Mouse (Mus musculus) forebrain, postnatal 0 days (tissue): ENCODE data around the gene Hspa12b. TPM values are rescaled to one million over a fixed set of nuclear protein-coding genes. Genes with fewer than 3 reads are reported as not detected.

Source experiments
- ATAC-seq: fragments of 200-750 bp; cut with Nextera tagmentation; 2 replicates; pipeline ENCODE4 v1.8.0; 2017; ENCODE audit warnings: mild to moderate bottlenecking, moderate library complexity
- DNase-seq: peaks from one replicate; pipeline ENCODE4 v3.0.0-alpha.2; 2015
- H3K27ac ChIP-seq: fragments of 300-500 bp; sonication (generic); 2 replicates; pipeline ENCODE4 v1.5.1; 2014; ENCODE audit warnings: low read depth, mild to moderate bottlenecking, antibody characterized with exemption, low read length, moderate library complexity, mixed read lengths
- H3K27me3 ChIP-seq: fragments of 300-500 bp; sonication (generic); 2 replicates; pipeline ENCODE4 v1.6.1; 2014; ENCODE audit warnings: mild to moderate bottlenecking, low read length, mixed read lengths; ENCODE audit not compliant: insufficient read depth
- H3K36me3 ChIP-seq: fragments of 300-500 bp; sonication (generic); 2 replicates; pipeline ENCODE4 v1.6.1; 2014; ENCODE audit warnings: mild to moderate bottlenecking, moderate library complexity; ENCODE audit not compliant: insufficient read depth
- H3K4me1 ChIP-seq: fragments of 300-500 bp; sonication (generic); 2 replicates; pipeline ENCODE4 v1.6.1; 2014; ENCODE audit warnings: antibody characterized with exemption; ENCODE audit not compliant: insufficient read depth
- H3K4me2 ChIP-seq: fragments of 300-500 bp; sonication (generic); 2 replicates; pipeline ENCODE4 v1.6.1; 2014; ENCODE audit warnings: low read depth, mild to moderate bottlenecking, moderate library complexity
- H3K4me3 ChIP-seq: fragments of 300-500 bp; sonication (generic); 2 replicates; pipeline ENCODE4 v1.5.1; 2014; ENCODE audit warnings: low read depth, low read length, mixed read lengths
- H3K9ac ChIP-seq: fragments of 300-500 bp; sonication (generic); 2 replicates; pipeline ENCODE4 v1.6.1; 2014; ENCODE audit warnings: mild to moderate bottlenecking
- H3K9me3 ChIP-seq: fragments of 300-500 bp; sonication (generic); 2 replicates; pipeline ENCODE4 v1.6.1; 2016; ENCODE audit warnings: low read length
- CTCF ChIP-seq: sonication (generic); IDR thresholded peaks from 2 replicates; pipeline ENCODE4 v1.5.1; 2016; ENCODE audit warnings: antibody characterized with exemption, control low read depth, low read depth
- whole genome bisulfite sequencing: fragments of 180-500 bp; shearing (Covaris S2); extraction: QIAGEN DNeasy Blood & Tissue Kit; methylation state at CpG from one replicate; pipeline ENCODE4 v1.1.7; 2014; 5-methylcytosine and 5-hydroxymethylcytosine counted together
- polyA plus RNA-seq: library from polyadenylated mRNA; unstranded; fragments of >200 nt; fragmentation: Nextera tagmentation; extraction: Ambion mirVana; gene quantifications from 2 replicates; pipeline ENCODE4 v1.2.1, GENCODE M21; 2015
- total RNA-seq: library from RNA; depleted of rRNA; stranded (reverse); fragments of >200 nt; gene quantifications from 2 replicates; pipeline ENCODE4 v1.2.3, GENCODE M21; 2014

Hspa12b gene
- total and polyA plus RNA-seq, 2 experiments from 2014 or later: 2.2 to 5.3 TPM

DNA sequence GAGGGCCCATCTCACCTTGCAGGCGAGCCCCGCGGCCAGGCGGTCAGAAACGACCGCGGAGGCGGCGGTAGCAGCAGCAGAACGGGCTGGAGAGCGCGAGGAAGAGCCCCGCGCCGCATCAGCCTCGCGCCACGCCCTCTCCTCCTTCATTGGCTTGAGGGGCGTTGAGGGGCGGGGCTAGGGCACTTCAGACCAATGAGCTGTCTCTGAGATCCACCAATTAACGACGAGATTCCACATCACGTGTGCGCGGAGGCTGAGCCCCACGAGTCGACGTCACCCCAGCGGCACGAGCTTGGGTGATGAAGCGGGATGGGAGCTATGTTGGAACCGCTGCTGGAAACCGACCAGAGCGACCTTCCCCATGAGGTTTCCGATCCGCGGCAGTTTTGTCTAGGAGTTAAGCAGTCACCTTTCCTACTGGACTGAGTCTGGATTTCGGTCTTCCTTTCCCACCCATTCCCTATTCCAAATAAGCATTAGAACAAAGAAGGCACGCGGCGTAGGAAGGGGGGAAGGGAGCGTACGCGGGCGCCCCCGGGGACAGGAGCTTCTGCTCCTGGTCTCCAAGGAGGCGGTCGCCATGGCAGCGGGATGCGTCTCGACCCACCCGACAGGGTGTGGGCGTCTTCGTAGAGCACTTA is 33.0 kb downstream of the Hspa12b start, which contains the start of gene 1700037H04Rik:
Gene 1700037H04Rik, minus strand, starts transcription at position 144 of the 644 bp plus-strand sequence.
- Histone ChIP-seq H3K4me2 (peak within 1 kb of the TSS; percentile 81), H3K27ac (peak within 1 kb of the TSS; percentile 96), H3K36me3 (0 out of 2 replicates have a peak, but pooled peaks cover 3% of the 10 kb centered on the region), H3K9ac (peak within 1 kb of the TSS; percentile 72), H3K9me3 (no peaks in the 10 kb centered on the region), H3K27me3 (no peaks in the 10 kb centered on the region), H3K4me1 (peaks cover 3% of the 10 kb centered on the region; the same call in 1 of the 2 replicates), H3K4me3 (peak within 1 kb of the TSS; percentile 51)
- TF ChIP-seq CTCF: no peak
- WGBS: under 1% methylated on average over 54 of the region's 54 CpGs
- peak; percentile 99 for DNase-seq
- ATAC-seq: peak; percentile 98

DNA sequence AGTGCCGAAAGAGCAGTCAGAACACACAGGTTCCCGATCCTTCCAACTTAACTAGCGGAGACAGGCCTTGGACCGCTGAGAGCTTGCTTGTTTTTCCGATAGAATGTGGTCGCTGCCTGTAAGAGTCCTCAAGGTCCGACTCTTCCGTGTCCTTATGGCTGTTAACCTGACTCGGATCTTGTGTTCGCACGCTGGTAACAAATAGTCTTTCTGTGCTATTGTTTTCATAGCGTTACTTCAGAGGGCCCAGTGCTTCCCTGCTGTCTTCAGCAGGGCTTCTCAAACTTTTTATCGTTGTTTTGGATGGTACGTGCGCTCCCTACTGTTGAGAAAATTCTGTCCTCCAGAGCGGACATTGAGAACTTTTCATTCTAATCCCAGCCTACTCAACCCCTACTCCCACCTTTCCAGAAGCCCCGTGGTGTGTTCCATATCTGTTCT is 33.6 kb downstream of the Hspa12b start:
- ATAC-seq (no peak; the same call in 1 of the 2 replicates), DNase-seq (no peak)
- Histone ChIP-seq H3K4me3 (peak overlapping the region; percentile 51), H3K9me3 (no peaks in the 10 kb centered on the region), H3K4me1 (peaks cover 3% of the 10 kb centered on the region; the same call in 1 of the 2 replicates), H3K36me3 (no peaks in the 10 kb centered on the region), H3K4me2 (peak overlapping the region; percentile 81), H3K27me3 (no peaks in the 10 kb centered on the region), H3K27ac (peak overlapping the region; percentile 96), H3K9ac (peak overlapping the region; percentile 72)
- peak; percentile 43; the same call in 1 of the 2 replicates for TF ChIP-seq CTCF
- WGBS: under 1% methylated on average over 17 of the region's 17 CpGs

DNA sequence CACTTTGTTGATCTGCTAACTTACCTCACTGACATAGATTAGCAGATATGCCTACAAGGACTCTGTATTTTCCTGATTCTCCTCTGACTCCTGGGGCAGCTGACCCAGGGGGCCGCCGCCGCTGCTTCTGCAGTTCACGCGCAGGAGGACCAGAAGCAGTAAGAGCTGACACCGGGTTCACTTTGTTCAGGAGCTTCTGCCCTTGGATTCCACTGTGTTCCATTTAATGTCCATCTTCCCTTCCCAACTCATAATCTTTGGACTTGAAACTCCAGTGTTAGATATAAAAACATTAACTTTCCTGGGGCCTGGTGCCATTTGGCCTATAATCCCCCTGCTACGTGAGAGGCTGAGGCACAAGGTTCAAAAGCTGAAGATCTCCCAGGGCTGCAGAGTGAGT is 36.8 kb downstream of the Hspa12b start:
- H3K4me1 ChIP-seq: peaks cover 2% of the 10 kb centered on the region; the same call in 1 of the 2 replicates
- H3K4me3 ChIP-seq: no peak overlapping the region
- H3K4me2 ChIP-seq: no peak overlapping the region
- DNase-seq: no peak
- H3K27ac ChIP-seq: no peak overlapping the region
- H3K9me3 ChIP-seq: no peaks in the 10 kb centered on the region
- no peak for TF ChIP-seq CTCF
- no peak overlapping the region for H3K9ac ChIP-seq
- WGBS: 87% methylated on average over 7 of the region's 7 CpGs
- no peaks in the 10 kb centered on the region for H3K36me3 ChIP-seq
- ATAC-seq: no peak
- no peaks in the 10 kb centered on the region for H3K27me3 ChIP-seq

DNA sequence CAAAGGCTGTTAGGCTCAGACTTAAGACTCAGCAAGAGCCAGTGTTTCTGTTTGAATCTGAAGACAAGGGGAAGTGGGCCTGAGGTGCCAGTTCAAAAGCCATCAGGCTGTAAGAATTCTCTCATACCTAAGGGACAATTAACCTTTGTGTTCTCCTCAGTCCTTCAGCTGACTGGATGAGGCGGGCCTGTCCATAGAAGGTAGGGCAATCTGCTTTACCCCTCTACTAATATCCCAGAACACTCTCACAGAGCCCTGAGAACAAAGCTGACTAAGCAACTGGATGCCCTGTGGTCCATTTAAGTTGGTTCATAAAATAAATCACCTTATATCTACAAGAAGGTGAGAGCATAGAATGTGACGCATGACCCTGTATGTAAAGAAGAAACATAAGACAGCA is 39.1 kb downstream of the Hspa12b start:
- Histone ChIP-seq H3K9me3 (no peaks in the 10 kb centered on the region), H3K9ac (no peak overlapping the region), H3K4me3 (no peak overlapping the region), H3K36me3 (no peaks in the 10 kb centered on the region), H3K4me1 (0 out of 2 replicates have a peak, but pooled peaks cover 2% of the 10 kb centered on the region), H3K4me2 (no peak overlapping the region), H3K27ac (no peak overlapping the region), H3K27me3 (no peaks in the 10 kb centered on the region)
- WGBS: 85% methylated on average over 2 of the region's 2 CpGs
- no peak for ATAC-seq
- TF ChIP-seq CTCF: no peak
- no peak for DNase-seq

DNA sequence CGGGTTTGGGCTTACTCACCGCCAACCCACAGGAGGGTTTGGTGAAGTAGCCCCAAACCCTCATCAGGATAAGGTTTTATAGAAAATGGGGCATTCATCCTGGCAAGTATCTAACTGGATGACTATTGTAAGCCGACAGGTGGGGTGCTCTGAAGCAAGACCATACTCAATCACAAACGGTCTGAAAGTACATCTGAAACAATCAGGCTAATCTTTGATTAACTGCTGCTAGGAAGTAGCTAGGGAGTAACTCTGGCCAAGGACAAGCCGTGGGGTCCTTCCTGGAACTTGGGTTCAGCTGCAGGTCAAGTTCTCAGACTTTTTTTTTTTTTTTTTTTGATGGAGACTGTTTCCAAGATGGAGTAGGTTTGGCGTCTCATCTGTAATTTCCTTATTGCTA is 40.9 kb downstream of the Hspa12b start:
- no peaks in the 10 kb centered on the region for H3K27me3 ChIP-seq
- no peak for TF ChIP-seq CTCF
- 89% methylated on average over 6 of the region's 6 CpGs for WGBS
- H3K4me1 ChIP-seq: 0 out of 2 replicates have a peak, but pooled peaks cover 2% of the 10 kb centered on the region
- H3K9ac ChIP-seq: no peak overlapping the region
- no peaks in the 10 kb centered on the region for H3K9me3 ChIP-seq
- no peak for DNase-seq
- H3K36me3 ChIP-seq: 0 out of 2 replicates have a peak, but pooled peaks cover 14% of the 10 kb centered on the region
- ATAC-seq: no peak
- no peak overlapping the region for H3K4me3 ChIP-seq
- H3K27ac ChIP-seq: no peak overlapping the region
- H3K4me2 ChIP-seq: no peak overlapping the region

DNA sequence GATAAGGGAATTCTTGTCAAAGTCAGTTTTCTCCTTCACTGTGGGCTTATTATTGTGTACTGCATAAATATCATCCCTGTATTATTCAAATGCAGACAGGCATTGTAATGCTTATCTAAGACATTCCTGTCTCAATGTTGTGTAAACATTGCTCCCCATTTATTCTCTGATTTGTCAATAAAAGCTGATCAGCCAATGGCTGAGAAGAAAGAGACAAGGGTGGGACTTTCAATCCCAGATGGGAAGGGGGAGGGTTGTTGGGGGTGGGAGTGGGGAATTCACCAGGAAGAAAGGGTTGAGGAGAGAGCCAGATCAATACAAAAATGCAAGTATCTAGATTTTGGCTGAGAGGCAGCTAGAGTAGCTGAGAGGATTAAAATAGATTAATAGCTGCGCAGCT is 41.8 kb downstream of the Hspa12b start:
- Histone ChIP-seq H3K4me3 (no peak overlapping the region), H3K27ac (no peak overlapping the region), H3K36me3 (0 out of 2 replicates have a peak, but pooled peaks cover 14% of the 10 kb centered on the region), H3K9me3 (no peaks in the 10 kb centered on the region), H3K4me1 (0 out of 2 replicates have a peak, but pooled peaks cover 2% of the 10 kb centered on the region), H3K4me2 (no peak overlapping the region), H3K27me3 (no peaks in the 10 kb centered on the region), H3K9ac (no peak overlapping the region)
- peak; percentile 40; the same call in 1 of the 2 replicates for ATAC-seq
- whole genome bisulfite sequencing: 55% methylated on average over 1 of the region's 1 CpGs
- DNase-seq: no peak
- no peak for TF ChIP-seq CTCF

DNA sequence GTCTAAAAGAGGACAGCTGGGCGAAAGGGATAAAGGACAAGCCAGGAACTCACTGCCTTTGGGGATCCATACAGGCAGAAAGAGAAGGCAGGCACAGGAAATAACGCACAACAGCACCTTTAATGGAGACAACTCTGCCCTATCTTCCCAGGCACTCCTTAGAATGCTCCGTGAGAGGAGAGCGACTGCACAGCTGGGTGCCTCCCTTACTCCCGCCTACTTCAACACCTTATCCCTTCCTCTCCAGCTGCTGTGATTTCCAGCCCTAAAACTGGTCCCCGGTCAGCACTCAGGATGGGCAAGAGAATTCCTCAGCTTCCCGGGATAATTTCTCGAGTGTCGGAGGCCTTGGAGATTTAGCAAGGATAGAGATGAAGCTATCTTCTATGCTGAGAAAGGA is 43.9 kb downstream of the Hspa12b start:
- TF ChIP-seq CTCF: no peak
- WGBS: 34% methylated on average over 9 of the region's 9 CpGs
- Histone ChIP-seq H3K4me3 (no peak overlapping the region), H3K4me2 (no peak overlapping the region), H3K9me3 (no peaks in the 10 kb centered on the region), H3K27me3 (no peaks in the 10 kb centered on the region), H3K9ac (no peak overlapping the region), H3K36me3 (0 out of 2 replicates have a peak, but pooled peaks cover 14% of the 10 kb centered on the region), H3K27ac (no peak overlapping the region), H3K4me1 (0 out of 2 replicates have a peak, but pooled peaks cover 9% of the 10 kb centered on the region)
- no peak for DNase-seq
- no peak for ATAC-seq
